Mouse (Mus musculus) bone marrow, adult 2 months (tissue): ENCODE measurements around the gene Megf11.

Source experiments
- CTCF ChIP-seq: fragments of 200-500 bp; IDR thresholded peaks from 2 replicates; pipeline ENCODE4 v1.5.1; 2011; ENCODE audit warnings: low read length, control low read depth; ENCODE audit not compliant: control insufficient read depth, insufficient read depth
- POLR2A ChIP-seq: fragments of 200-500 bp; IDR thresholded peaks from 2 replicates; pipeline ENCODE4 v1.6.1; 2011; ENCODE audit warnings: low read depth, mild to moderate bottlenecking, control low read depth, low read length, borderline replicate concordance; ENCODE audit not compliant: control insufficient read depth

GRCm38 (mm10) chr9:64598427-64598826 lies 213.0 kb downstream of the Megf11 start:
- TF ChIP-seq CTCF (no peak), POLR2A (no peak)
